Mouse (Mus musculus): ENCODE data around the gene Hoxb5.
A peak's percentile ranks its signal among the peaks of the same experiment; 100 is the strongest.

Gene Hoxb5

DNA sequence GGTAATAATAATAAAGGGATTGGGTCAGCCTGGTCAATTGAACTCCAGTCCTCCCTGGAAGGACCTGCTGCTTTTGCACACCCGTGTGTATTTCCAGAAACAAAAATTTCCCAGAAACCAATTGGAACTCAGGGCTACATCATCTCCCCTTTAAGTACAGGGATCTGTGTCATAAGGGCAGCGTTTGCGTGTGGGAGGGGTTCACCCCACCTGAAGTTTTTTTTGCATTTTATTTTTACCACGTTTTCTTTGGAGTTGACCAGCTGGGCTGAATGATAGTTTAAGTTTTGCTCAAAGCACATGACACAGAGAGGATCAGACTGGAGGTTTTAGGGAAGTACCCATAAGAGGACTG, 39.4 kb downstream of the Hoxb5 start:
- no peak for DNase-seq

DNA sequence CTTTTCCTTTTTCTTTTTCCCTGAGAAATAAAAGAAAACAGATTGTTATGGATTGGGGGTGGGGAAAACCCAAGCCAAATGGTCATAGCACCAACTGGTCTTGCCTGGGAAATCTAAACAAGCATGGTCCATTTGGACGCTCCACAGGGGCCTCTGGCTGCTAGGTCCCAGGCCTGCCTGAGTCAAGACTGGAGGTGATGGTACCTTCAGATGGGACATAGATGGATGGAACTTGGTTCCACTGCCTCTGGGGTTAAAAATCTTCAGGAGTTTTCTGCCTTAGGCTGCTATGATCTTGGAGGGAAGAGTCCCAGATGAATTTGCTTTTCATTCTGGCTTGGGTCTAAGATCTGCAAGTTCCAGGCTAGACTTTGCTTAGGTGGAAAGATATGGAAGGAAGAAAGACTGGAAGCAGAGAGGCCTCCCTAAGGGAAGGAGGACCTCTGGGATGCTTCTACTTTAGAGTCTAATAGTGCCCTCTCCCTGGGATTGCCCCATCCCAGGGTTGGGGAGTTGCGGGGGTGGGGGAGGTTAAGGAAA, 40.1 kb downstream of the Hoxb5 start:
- peak; percentile 29 for DNase-seq

DNA sequence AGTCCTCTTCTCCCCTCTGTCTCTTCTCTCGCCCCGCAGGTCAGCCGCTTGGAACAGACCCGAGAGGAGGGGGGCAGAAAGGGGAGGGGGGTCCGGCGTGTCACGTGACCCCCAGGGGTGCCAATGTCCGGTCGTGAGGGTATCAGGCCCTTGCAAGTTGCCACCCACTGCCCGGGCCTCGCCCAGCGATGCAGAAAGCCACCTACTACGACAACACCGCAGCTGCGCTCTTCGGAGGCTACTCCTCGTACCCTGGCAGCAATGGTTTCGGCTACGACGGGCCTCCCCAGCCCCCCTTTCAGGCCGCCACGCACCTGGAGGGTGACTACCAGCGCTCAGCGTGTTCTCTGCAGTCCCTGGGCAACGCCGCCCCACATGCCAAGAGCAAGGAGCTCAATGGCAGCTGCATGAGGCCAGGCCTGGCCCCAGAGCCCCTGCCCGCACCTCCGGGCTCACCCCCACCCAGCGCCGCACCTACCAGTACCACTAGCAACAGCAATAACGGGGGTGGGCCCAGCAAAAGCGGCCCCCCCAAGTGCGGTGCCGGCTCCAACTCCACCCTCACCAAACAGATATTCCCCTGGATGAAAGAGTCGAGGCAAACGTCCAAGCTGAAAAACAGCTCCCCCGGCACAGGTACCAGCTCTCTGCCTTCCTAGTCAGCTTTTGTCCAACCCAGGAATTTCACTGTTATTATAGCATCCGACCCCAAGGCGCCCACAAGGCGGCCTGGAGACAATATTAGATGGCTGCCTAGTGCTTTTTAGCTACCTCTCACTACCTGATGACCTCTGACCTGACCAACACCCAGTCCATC, 41.1 kb downstream of the Hoxb5 start:
- DNase-seq: peak; percentile 77

DNA sequence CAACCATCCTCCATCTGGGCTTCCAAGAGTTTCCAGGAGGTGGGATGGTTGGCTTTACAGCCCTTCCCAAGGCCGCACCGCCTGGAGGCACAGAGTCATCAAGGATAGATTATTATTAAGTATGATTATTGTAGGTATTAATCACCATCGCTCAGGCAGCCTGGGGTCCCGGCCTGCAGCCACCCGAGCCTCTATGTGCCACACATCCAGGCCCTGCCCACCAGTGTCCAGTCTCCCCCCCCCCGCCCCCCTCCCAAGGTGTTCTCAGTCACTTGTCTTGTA, 41.7 kb downstream of the Hoxb5 start:
- DNase-seq: no peak

DNA sequence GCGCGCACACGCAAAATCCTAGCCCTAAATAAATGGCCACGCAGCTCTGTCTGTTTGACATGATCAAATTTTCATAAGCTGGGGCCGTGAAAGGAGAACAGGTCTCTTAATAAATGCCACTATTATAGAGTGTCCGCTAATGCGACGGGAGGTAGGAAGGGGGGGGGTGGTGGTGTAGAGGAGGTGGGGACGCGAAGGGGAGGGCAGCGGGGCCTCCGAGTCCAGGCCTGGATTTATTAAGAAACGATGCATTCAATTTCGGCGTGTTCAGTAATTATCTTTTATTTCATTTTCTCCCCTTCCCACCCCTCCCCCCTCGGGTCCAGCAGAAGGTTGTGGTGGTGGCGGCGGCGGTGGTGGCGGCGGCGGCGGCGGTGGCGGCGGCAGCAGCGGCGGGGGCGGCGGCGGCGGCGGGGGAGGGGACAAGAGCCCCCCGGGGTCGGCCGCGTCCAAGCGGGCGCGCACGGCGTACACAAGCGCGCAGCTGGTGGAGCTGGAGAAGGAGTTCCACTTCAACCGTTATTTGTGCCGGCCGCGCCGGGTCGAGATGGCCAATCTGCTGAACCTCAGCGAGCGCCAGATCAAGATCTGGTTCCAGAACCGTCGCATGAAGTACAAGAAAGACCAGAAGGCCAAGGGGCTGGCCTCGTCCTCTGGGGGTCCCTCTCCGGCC, 42.2 kb downstream of the Hoxb5 start:
- DNase-seq: peak; percentile 73

GRCm38 (mm10) chr11:96345893-96346806, 43.0 kb downstream of the Hoxb5 start:
- DNase-seq: peak; percentile 71

DNA sequence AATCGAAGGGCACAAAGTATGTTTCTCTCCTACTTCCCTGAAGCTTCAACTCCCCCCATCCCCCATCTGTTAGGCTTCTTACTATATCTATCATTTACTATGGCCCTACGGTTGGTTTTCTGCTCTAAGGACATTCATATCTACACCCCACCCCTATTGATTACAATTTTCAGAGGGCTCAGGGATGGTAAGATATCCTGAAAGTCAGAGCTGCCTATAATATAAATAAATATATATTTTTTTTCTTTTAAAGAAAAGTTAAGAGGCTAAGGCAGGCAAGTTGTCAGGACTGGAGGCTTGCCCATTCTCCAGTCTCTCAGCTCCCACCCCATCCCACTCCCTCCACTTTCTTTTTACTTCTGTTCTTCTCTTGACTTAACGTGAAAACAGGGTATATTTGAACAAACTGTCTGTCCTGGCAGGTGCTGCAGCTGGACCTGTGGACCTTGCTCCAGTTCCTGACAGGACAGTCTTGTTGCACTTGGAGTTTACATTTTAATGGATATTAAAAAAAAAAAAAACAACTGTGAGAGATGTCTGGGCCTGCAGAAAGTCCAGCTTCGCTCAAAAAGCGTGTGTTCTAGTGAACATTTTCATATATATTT, 43.9 kb downstream of the Hoxb5 start:
- no peak for DNase-seq

GRCm38 (mm10) chr11:96347717-96348116, 44.6 kb downstream of the Hoxb5 start:
- no peak for DNase-seq

GRCm38 (mm10) chr11:96348141-96348928, 45.2 kb downstream of the Hoxb5 start:
- peak; percentile 86 for DNase-seq

GRCm38 (mm10) chr11:96348988-96349387, 45.9 kb downstream of the Hoxb5 start:
- no peak for DNase-seq

- peak; percentile 79 for DNase-seq
These were observed 46.6 kb downstream of the Hoxb5 start for GRCm38 (mm10) chr11:96349491-96350340.

DNA sequence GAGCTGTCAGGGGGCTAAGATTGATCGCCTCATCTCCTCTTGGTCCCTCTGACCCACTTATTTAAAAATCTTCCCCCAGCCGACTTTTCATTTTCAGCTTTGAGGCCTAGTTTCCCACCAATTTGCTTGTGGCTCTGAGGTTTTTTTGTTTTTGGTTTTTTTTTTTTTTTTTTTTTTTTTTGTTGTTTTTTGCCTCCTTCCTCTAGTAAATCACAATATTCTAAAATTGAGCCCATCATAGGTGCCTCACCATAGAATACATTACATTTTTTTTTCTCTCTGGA, 47.1 kb downstream of the Hoxb5 start, which contains the start of gene Hoxb2:
TSS of gene Hoxb2 (plus strand) at position 185 of the 284 bp plus-strand sequence.
- DNase-seq: no peak

GRCm38 (mm10) chr11:96350791-96351190, 47.7 kb downstream of the Hoxb5 start:
- no peak for DNase-seq

DNA sequence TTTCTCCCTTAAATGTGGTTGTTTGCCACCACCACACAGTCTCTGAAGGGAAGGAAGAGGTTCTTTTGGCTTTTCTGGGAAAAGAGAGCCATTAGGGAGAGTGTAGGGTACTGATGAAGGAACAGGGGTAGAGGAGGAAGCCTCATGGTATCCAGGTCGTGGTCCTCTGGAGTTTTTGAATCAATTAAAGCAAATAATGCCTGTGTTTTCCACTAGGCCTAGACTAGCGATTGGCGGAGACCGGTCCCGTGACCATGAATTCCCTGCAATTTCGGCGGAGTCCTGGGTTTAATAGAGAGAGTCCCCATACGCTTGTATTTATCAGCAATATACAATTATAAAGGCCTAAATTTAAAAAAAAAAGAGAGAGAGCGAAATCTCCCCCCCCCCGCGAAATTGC, 48.2 kb downstream of the Hoxb5 start:
- DNase-seq: peak; percentile 68

GRCm38 (mm10) chr11:96351831-96352230, 48.7 kb downstream of the Hoxb5 start:
- peak; percentile 83 for DNase-seq

- peak; percentile 81 for DNase-seq
These were observed 49.8 kb downstream of the Hoxb5 start for GRCm38 (mm10) chr11:96352691-96353521.

DNA sequence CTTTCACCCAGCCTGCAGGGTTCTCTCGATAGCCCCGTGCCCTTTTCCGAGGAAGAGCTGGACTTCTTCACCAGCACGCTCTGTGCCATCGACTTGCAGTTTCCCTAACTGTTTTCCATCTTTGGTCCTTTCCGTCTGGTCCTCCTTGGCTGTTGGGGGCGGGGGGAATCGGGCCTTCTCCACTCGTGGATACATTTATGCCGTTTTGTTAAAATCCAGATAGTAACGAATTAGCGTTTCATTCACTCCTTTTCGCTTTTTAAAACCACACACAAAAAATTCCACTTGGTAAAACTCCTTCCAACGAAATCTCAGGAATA, 50.3 kb downstream of the Hoxb5 start:
- peak; percentile 67 for DNase-seq

- peak; percentile 61 for DNase-seq
These were observed 50.8 kb downstream of the Hoxb5 start for GRCm38 (mm10) chr11:96353939-96354338.

DNA sequence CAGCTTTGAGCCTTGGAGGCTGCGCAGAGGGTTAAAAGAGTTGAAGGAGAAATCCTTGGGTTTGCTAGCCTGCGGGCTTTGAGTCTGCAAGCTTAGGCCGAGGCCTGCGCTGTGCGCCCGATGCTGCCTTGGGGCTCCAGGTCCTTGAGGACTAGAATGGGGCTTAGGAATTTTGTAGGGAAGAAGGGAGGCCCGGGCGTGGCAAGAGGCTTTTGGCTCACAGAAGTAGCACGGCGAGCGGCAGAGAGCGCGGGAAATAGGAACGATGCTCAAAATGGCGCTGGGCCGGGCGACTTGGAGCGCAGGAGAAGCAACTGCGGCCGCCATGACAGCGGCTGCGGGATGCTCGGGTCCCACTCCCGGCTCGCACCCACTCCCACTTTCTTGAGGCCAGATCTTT, 51.2 kb downstream of the Hoxb5 start:
- peak; percentile 82 for DNase-seq

DNA sequence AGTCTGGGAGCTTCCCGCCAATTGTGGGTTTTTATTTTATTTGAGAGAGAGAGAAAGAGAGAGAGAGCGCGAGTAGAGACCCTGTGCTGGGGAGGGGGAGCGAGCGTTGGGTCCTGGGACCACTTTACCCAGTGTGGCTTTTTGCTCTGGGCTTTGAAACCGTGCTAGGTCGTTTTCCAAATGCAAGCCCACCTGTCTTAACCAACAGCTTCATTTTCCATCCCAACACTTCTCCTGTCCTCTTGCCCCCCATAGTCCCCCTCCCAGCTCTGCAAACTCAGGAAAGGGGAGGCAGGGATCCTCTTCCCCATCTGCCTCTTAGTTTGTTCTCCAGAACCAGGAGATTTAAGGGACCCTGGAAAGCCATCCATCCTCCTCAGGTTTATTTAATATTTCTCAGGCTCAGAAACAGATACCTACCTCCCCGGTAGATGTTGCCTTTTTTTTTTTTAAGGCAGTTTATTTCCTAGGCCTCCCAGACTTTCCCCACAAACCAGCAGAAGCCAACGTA, 51.7 kb downstream of the Hoxb5 start:
- no peak for DNase-seq

All from kidney, postnatal 10 days (tissue).